Mouse (Mus musculus) heart, postnatal 0 days (tissue): ENCODE results near the gene Trnau1ap.

ENCODE experiments used
- CTCF ChIP-seq: IDR thresholded peaks from 2 replicates; pipeline ENCODE4 v1.5.1; 2016; ENCODE audit warnings: antibody characterized with exemption, control low read depth, low read depth
- EP300 ChIP-seq: IDR thresholded peaks from 2 replicates; pipeline ENCODE4 v1.6.1; 2016; ENCODE audit warnings: antibody characterized with exemption, low read depth

- TF ChIP-seq CTCF, result no peak
- TF ChIP-seq EP300, result no peak
Measured at GRCm38 (mm10) chr4:132273166-132273565, 56.2 kb downstream of the Trnau1ap start.
